Mouse (Mus musculus) hindbrain, embryonic 16.5 days (tissue): Measurements from ENCODE around the gene Cisd1. TPM values are rescaled to one million over a fixed set of nuclear protein-coding genes. Genes with fewer than 3 reads are reported as not detected.
"Not testable (repeated sequence)": the region's sequence is repeated elsewhere in the genome, so short reads cannot be mapped to it uniquely, and the experiment has no call there.

ENCODE experiments used
- ATAC-seq: fragments of 200-750 bp; cut with Nextera tagmentation; 2 replicates; pipeline ENCODE4 v1.8.0; 2017; ENCODE audit warnings: moderate TSS enrichment, moderate library complexity
- H3K27ac ChIP-seq: fragments of 300-500 bp; sonication (generic); 2 replicates; pipeline ENCODE4 v1.5.1; 2014; ENCODE audit warnings: low read depth, mild to moderate bottlenecking, control low read depth, low read length, moderate library complexity
- H3K27me3 ChIP-seq: fragments of 300-500 bp; sonication (generic); replicated peaks from 2 replicates; pipeline ENCODE4 v1.6.1; 2014; ENCODE audit warnings: low read length; ENCODE audit not compliant: control insufficient read depth, insufficient read depth
- H3K36me3 ChIP-seq: fragments of 300-500 bp; sonication (generic); 2 replicates; pipeline ENCODE4 v1.6.1; 2014; ENCODE audit warnings: mild to moderate bottlenecking, low read length, moderate library complexity, mixed read lengths; ENCODE audit not compliant: control insufficient read depth, insufficient read depth
- H3K4me1 ChIP-seq: fragments of 300-500 bp; sonication (generic); 2 replicates; pipeline ENCODE4 v1.6.1; 2014; ENCODE audit warnings: low read depth, low read length; ENCODE audit not compliant: control insufficient read depth, insufficient read depth
- H3K4me2 ChIP-seq: fragments of 300-500 bp; sonication (generic); 2 replicates; pipeline ENCODE4 v1.6.1; 2014; ENCODE audit warnings: mild to moderate bottlenecking, low read length, control low read depth, moderate library complexity
- H3K4me3 ChIP-seq: fragments of 300-500 bp; sonication (generic); 2 replicates; pipeline ENCODE4 v1.5.1; 2014; ENCODE audit warnings: mild to moderate bottlenecking, low read length, control low read depth, moderate library complexity
- H3K9ac ChIP-seq: fragments of 300-500 bp; sonication (generic); 2 replicates; pipeline ENCODE4 v1.6.1; 2014; ENCODE audit warnings: low read depth, mild to moderate bottlenecking, control low read depth, low read length, moderate library complexity
- H3K9me3 ChIP-seq: fragments of 300-500 bp; sonication (generic); 2 replicates; pipeline ENCODE4 v1.6.1; 2014; ENCODE audit warnings: mild to moderate bottlenecking, low read length, moderate library complexity; ENCODE audit not compliant: control insufficient read depth
- WGBS: fragments of 180-500 bp; shearing (Covaris S2); extraction: QIAGEN DNeasy Blood & Tissue Kit; methylation state at CpG from one replicate; pipeline ENCODE4 v1.1.7; 2014; 5-methylcytosine and 5-hydroxymethylcytosine counted together
- polyA plus RNA-seq: library from polyadenylated mRNA; unstranded; fragments of >200 nt; fragmentation: Nextera tagmentation; extraction: Ambion mirVana; gene quantifications from 2 replicates; pipeline ENCODE4 v1.2.1, GENCODE M21; 2015

The Cisd1 gene
- 308 and 365 TPM in 2 replicates for polyA plus RNA-seq

- peak within 1 kb of the TSS; percentile 86 for H3K4me2 ChIP-seq
- no peaks in the 10 kb centered on the region for H3K36me3 ChIP-seq
- WGBS: under 1% methylated on average over 51 of the region's 60 CpGs
- H3K4me1 ChIP-seq: peaks cover 22% of the 10 kb centered on the region
- peak within 1 kb of the TSS; percentile 94 for H3K4me3 ChIP-seq
- peak within 1 kb of the TSS; percentile 83 for H3K27ac ChIP-seq
- H3K9ac ChIP-seq: peak within 1 kb of the TSS; percentile 96
- no peaks in the 10 kb centered on the region for H3K27me3 ChIP-seq
- peak; percentile 83 for ATAC-seq
- H3K9me3 ChIP-seq: no peaks in the 10 kb centered on the region
Measured at GRCm38 (mm10) chr10:71344579-71345143, at the start of gene Cisd1. Gene Cisd1, minus strand, starts transcription at chr10:71344954.

- H3K4me3 ChIP-seq: no peak overlapping the region
- no peaks in the 10 kb centered on the region; the same call in 1 of the 2 replicates for H3K9me3 ChIP-seq
- H3K4me1 ChIP-seq: no peaks in the 10 kb centered on the region
- ATAC-seq: no peak
- H3K4me2 ChIP-seq: no peak overlapping the region
- H3K27ac ChIP-seq: no peak overlapping the region
- no peaks in the 10 kb centered on the region for H3K36me3 ChIP-seq
- no peak overlapping the region for H3K9ac ChIP-seq
- H3K27me3 ChIP-seq: no peaks in the 10 kb centered on the region
- 96% methylated on average over 5 of the region's 5 CpGs for WGBS
Measured at GRCm38 (mm10) chr10:71389311-71389710, 44.6 kb upstream of the Cisd1 start.

- Histone ChIP-seq H3K9ac (no peak overlapping the region), H3K4me1 (no peaks in the 10 kb centered on the region), H3K27me3 (no peaks in the 10 kb centered on the region), H3K4me2 (no peak overlapping the region), H3K27ac (no peak overlapping the region), H3K4me3 (no peak overlapping the region), H3K9me3 (no peaks in the 10 kb centered on the region), H3K36me3 (peaks cover 8% of the 10 kb centered on the region)
- WGBS: 63% methylated on average over 19 of the region's 19 CpGs
- ATAC-seq: no peak
Measured at GRCm38 (mm10) chr10:71384159-71385044, 39.6 kb upstream of the Cisd1 start.

DNA sequence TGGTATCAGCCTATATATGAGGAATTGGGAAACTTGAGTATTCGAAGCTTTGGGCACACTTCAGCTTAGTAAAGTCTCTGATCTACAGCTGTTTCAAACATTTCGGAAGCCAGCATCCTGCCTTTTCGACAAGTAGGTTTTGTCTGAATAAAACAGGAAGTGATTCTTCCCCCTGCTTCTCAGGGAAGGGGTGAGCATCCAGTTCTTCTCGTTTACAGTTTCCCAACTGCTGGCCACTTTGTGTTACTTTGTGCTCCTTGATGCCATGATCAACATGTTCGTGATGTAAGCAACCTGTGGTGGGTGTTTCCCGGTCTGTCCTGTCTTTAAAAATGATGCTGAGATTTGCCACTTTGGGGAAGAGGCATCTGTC, 38.8 kb upstream of the Cisd1 start:
- not testable (repeated sequence) for H3K4me3 ChIP-seq, H3K4me1 ChIP-seq, H3K27ac ChIP-seq, H3K4me2 ChIP-seq, H3K9me3 ChIP-seq, ATAC-seq, H3K9ac ChIP-seq, H3K27me3 ChIP-seq
- peaks cover 10% of the 10 kb centered on the region for H3K36me3 ChIP-seq
- WGBS: 88% methylated on average over 6 of the region's 6 CpGs

- H3K9me3 ChIP-seq: no peaks in the 10 kb centered on the region
- H3K9ac ChIP-seq: no peak overlapping the region
- peaks cover 14% of the 10 kb centered on the region for H3K36me3 ChIP-seq
- H3K27me3 ChIP-seq: no peaks in the 10 kb centered on the region
- no peak for ATAC-seq
- no peak overlapping the region for H3K4me2 ChIP-seq
- H3K27ac ChIP-seq: no peak overlapping the region
- no peaks in the 10 kb centered on the region for H3K4me1 ChIP-seq
- WGBS: 83% methylated on average over 8 of the region's 8 CpGs
- no peak overlapping the region for H3K4me3 ChIP-seq
Measured at GRCm38 (mm10) chr10:71382858-71383551, 38.3 kb upstream of the Cisd1 start.

DNA sequence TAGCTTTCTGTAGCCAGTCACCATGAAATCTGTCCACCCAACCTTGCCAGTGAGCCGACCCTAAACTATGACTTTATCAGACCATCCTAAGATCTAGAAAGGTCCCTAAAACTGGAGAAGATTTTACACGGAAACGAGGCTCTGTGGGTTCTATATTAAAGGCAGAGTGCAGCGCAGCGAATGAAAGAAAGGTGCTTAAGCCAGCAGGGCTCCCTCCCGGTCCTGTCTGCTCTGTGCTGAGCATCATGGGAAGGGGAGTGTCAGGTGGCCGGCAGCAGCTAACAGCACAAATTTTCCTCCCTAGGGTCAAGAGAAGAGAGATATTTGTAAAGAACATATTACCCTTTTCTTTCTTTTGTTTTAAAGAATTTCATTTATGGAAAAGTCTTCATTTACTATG, 37.4 kb upstream of the Cisd1 start:
- no peak overlapping the region for H3K27ac ChIP-seq
- no peak overlapping the region for H3K4me3 ChIP-seq
- H3K36me3 ChIP-seq: peaks cover 15% of the 10 kb centered on the region
- WGBS: 70% methylated on average over 7 of the region's 7 CpGs
- H3K4me1 ChIP-seq: no peaks in the 10 kb centered on the region
- no peaks in the 10 kb centered on the region for H3K27me3 ChIP-seq
- ATAC-seq: no peak
- no peak overlapping the region for H3K9ac ChIP-seq
- no peak overlapping the region for H3K4me2 ChIP-seq
- H3K9me3 ChIP-seq: no peaks in the 10 kb centered on the region

GRCm38 (mm10) chr10:71381471-71382033, 36.8 kb upstream of the Cisd1 start:
- Histone ChIP-seq H3K27me3 (no peaks in the 10 kb centered on the region), H3K4me1 (no peaks in the 10 kb centered on the region), H3K27ac (no peak overlapping the region), H3K4me3 (no peak overlapping the region), H3K4me2 (no peak overlapping the region), H3K9ac (no peak overlapping the region), H3K36me3 (peaks cover 17% of the 10 kb centered on the region), H3K9me3 (no peaks in the 10 kb centered on the region)
- WGBS: 89% methylated on average over 29 of the region's 29 CpGs
- ATAC-seq: no peak

DNA sequence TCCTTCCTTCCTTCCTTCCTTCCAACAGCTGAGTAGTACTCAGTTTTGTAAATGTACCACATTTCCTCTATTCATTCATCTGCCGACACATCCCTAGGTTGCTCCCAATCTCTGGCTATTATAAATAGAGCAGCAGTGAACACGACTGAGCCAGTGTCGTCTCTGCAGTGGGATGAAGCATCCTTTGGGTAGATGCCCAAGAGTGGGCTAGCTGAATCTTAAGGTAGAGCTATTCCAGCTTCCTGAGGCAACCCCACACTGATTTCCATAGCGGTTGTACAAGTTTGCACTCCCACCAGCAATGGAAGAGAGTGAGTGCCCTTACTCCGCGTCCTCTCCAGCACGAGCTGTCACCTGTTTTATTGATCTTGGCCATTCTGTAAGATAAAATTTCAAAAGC, 35.7 kb upstream of the Cisd1 start:
- WGBS: 97% methylated on average over 7 of the region's 7 CpGs
- Histone ChIP-seq H3K4me3 (no peak overlapping the region), H3K4me2 (no peak overlapping the region), H3K9me3 (no peaks in the 10 kb centered on the region), H3K27ac (no peak overlapping the region), H3K36me3 (peaks cover 17% of the 10 kb centered on the region), H3K9ac (no peak overlapping the region), H3K4me1 (no peaks in the 10 kb centered on the region), H3K27me3 (no peaks in the 10 kb centered on the region)
- no peak for ATAC-seq

DNA sequence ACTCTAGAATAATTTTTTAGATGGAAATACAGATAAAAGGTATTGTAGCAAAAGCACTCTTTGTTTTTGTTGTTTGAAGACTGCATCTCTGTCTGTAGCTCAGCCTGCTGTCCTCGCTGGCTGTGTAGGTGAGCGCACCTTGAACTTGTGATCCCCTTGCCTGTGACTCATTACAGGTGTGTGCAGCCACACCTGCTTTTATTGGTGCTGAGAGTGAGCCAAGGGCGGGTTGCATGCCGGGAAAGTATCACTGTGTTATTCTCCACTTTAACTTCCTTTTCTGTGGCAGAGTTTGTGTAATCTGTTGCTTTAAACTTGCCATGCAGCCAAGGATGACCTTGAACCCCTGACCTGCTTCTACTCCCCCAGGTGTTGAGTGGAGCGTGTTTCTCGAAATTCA, 31.3 kb upstream of the Cisd1 start:
- H3K36me3 ChIP-seq: peaks cover 15% of the 10 kb centered on the region
- no peak overlapping the region for H3K9ac ChIP-seq
- WGBS: 94% methylated on average over 6 of the region's 6 CpGs

More for the DNA sequence above, 31.3 kb upstream of the Cisd1 start:
- ATAC-seq: no peak
- Histone ChIP-seq H3K4me3 (no peak overlapping the region), H3K27ac (no peak overlapping the region), H3K4me2 (no peak overlapping the region), H3K27me3 (no peaks in the 10 kb centered on the region), H3K4me1 (no peaks in the 10 kb centered on the region), H3K9me3 (no peaks in the 10 kb centered on the region)
